Mouse (Mus musculus) lung, postnatal 25 days (tissue): ENCODE measurements around the gene Arhgef39.

Source experiments
- DNase-seq: peaks from one replicate; pipeline ENCODE4 v3.0.0; 2022; ENCODE audit warnings: low spot score

Arhgef39 gene

DNA sequence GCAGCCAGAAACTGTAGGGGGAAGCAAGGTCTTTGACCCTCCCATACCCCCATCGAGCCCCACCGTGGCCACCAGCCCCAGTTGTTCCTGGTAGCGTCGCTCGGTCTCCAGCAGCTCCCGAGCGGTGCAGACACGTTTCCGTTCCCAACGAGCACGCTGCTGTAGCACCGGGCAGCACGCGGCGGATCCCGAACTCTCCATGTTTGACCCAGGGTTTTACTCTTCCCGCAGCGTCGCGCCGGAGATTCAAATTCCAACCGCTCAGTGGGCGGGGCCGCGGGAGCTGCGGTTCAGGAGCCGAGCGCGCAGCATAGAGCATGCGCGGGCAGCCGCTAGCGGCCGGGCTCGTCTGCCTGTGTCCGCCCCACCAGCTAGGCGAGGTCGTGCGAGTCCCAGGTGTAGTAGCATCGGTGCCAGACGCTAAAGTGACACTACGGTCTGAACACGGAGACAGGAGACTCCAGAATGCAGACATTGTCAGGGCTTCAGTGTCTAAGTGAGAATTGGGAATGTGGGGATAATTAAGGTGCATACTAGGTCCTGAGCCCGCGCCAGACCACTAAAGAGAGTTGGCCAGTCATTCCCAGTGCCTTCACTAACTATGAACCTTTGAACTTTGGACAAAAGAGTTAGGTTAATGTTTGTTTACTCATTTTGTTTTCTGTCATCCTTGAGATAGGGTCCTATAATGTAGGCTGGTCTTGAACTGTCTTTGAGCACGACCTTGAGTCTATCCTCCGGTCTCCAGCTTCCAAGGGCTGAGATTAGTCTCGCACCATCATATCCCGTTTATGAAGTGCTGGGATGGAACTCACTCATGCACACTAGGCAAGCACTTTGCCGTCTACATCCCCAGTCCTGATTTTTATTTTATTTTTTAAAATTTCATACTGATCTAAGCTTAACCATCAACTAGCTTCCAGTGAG is at the start of gene Arhgef39:
TSS of gene Arhgef39 (minus strand) at position 289 of the 927 bp plus-strand sequence.
- peak; percentile 80 for DNase-seq

DNA sequence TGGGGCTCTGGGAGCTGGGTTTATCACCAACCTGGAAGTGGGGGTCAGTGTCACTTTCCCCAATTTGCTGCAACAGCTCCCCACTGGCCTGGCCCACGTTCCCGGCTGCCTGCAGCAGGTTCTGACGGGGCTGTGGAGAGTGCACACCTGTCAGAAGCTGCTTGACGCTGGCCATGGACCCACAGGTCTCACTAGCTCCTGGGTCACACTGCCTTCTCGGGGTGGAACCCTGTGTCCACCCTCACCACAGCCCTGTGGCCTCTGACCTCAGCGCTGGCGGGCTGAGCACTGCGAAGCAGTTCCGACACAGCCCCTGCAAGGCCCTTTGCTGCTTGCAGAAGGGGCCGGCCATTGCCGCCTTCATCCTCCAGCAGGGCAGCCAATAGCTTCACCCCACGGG is 49.6 kb upstream of the Arhgef39 start:
- DNase-seq: no peak

DNA sequence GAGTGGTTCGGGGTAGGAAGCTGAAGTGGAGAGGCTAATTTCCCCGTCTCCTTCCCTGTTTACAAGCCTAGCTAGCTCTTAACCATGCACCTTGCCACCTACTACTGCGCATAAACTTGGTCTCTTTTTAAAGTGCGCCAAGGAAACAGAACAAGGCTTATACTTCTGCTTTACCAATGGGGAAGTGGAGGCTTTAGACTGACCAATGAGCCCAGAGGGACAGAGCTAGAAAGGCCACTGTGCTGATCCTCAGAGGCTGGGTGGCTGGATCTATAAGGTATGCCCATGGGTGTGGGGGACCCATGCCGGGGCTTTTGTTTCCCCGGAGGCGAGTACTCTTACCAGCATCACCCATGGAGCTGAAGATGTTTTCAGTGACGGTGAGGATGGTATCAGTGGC is 47.7 kb upstream of the Arhgef39 start:
- DNase-seq: no peak

DNA sequence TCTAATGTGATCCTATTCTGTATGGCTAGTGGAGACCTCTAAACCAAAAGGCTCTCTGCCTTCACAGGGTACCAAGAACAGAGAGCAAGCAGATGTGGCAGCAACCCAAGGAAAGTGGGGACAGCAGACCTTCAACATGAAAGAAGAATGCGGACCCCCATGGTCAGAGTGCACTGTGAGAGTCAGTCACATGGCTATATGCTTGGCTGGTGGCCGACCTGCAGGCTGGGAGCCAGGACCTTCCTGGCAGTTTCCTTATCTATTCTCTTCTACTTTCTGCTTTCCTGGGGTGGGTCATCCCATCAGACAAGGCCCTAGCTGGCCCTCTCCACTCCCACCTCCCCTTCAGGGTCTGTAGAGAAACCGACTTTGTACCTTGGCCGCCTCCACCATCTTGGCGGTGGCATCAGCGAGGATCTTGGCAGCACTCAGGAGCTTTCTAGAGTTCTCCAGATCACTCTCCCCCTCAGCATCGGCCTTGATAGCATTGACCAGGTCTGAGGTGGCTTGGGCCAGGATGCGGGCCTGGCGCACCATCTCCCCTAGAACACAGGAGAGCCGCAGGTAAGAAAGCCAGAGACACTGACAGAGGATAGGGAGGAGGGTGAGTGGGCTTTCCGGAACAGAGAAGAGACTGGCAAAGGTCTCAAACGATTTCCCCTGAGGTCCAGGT is 47.0 kb upstream of the Arhgef39 start:
- DNase-seq: no peak

DNA sequence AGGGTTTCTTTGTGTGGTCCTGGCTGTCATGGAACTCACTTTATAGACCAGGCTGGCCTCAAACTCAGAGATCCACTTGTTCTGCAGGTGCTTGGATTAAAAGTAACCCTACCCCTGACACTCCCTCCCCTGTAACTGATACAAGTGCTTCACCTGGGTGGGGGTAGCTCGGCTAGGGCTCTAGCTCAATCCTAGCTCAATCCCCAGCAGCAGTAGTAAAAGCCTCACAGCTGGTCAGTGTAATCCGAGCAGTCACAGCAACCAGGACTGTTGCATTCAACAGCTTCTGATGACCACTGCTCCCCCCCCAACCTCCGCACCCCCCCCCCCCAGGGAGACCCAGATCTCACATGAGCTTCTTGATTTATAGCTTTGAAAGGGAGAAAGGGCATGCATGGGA is 42.5 kb upstream of the Arhgef39 start:
- no peak for DNase-seq

DNA sequence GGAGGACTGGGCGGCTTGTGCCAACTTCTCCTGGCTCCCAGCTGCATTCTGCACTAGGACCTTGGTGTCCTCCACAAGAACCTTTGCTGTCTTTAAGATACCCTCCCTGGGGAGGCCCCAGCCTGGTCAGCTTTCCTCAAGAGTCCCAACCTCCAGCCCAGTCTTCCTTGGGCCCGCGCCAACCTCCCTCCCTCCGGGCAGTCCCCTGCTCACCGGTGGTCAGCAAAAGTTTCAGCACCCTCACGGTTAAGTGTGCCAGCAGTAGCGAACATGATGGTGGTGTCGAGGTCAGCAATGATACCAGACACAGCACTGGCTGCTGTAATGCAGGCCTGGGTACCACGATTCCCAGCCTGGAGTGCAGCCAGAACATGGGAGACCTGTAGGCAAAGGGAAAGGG is 36.5 kb upstream of the Arhgef39 start:
- no peak for DNase-seq

DNA sequence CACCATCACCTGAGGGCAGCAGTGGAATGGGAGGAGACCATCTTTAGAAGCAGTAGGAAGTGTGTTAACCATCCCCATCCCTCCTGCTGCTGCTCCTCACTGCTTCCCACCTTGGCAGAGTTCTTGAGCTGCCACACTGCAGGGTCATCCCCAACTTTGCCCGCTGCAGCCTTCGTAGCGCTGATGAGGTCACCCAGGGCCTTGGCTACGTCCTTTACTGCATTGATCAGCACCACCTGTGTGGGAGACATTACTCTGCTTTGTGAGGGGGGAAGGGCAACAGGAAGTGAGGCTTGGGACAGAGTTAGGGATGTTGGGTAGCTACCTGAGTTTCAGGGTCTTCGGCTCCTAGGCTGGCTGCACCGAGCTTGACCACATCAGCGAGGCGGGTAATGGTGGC is 36.1 kb upstream of the Arhgef39 start:
- no peak for DNase-seq

DNA sequence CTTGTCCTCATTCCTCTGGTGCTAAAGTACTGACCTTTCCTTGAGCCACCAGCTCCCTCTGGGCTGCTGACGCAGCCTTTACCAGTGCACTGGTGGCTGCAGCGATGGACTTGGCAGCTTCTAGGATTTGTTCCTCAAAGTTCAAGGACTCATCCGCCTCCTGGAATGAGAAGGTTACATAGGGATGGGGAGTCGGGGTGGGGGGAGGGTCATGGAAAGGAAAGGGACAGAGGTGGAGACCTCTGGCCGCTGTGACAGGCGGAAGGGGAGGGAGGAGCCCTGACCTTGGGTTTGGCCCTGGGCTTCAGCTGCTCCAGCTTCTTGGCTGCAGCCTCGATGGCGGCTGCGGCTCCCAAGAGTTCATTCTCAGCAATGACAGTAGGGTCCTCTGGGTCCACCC is 33.8 kb upstream of the Arhgef39 start:
- DNase-seq: no peak

DNA sequence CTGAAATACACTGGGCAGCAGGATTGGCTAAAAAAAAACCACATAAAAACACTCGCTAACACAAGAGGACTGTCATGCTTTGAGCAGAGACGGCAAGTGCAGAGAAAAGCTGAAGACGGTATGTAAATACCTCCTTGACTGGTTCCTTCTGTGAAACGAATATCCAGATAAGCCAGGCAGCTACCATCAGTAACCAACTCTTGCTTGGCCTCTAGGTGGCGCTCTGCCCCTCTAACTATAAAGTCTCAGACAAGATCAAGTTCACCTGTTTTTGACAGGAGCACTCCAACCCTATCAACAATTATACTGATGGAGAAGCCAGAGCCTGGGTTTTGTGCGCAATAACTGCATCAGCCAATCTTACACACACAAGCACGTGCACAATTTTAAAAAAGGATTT is 31.1 kb upstream of the Arhgef39 start:
- DNase-seq: peak; percentile 77

DNA sequence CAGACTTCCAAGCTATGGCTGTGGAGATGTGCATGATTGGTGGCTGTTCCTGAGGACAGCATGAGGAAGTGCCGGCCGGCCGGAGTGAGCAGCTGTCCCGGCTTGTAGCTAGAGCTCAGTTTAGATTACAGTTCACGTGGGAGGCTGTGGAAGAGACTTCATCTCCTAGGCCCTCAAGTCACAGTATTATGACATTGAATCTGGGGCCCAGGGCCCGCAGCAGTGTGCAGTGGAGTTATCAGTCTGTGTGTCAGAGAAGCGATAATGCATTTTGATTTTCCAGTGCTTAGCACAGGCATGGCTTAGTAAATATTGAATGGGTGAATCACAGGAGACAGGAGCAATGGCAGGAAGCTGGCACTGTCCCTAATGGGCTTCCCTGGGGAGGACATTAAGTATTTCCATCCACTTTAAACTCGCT is 30.6 kb upstream of the Arhgef39 start:
- DNase-seq: no peak

DNA sequence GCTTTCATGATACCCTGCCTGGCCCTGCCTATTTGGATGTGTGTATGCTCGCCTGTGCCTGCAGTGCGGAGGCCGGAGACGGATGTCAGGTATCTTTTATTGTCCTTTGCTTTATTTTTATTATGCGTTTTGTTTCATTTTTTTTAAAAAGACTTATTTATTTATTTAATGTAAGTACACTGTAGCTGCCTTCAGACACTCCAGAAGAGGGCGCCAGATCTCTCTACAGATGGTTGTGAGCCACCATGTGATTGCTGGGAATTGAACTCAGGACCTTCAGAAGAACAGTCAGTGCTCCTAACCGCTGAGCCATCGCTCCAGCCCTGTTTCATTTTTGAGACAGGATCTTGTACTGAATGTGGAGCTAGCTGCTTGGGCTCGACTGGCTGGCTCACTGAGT is 29.0 kb upstream of the Arhgef39 start:
- no peak for DNase-seq

DNA sequence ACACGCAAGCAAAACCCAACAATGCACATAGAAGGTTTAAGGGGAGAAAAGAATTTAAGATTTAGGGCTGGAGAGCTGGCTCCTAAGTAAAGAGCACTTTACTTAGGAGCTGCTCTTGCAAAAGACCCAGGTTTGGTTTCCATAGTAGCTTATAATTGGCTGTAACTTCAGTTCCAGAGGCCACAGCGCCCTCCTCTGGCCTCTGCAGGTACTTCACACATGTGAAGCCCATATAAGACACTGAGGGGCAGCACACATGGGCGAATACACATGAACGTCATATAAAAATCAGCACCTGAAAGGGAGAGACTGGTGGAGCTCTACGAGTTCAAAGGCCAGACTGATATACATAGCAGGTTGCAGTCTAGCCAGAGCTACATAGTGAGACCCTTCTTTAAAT is 28.4 kb upstream of the Arhgef39 start:
- DNase-seq: no peak

DNA sequence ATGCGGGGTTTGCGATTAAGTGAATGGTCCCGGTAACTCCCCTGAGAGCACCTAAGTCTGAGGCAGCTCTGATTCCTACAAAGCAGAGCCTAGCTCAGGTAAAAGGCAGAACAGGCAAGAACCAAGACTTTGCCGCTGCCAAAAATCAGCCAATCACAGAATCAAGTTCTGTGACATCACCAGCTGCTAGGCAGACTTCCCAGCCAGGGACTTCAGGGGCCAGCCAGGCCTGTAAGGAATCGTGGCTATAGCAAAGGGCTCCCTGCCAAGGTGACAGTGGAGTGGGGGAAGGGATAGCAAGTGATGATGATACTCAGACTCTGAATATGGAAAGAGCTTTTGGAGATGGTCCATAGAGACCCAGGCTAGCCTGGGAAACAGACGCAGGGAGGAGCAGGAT is 20.5 kb upstream of the Arhgef39 start:
- peak; percentile 90 for DNase-seq

DNA sequence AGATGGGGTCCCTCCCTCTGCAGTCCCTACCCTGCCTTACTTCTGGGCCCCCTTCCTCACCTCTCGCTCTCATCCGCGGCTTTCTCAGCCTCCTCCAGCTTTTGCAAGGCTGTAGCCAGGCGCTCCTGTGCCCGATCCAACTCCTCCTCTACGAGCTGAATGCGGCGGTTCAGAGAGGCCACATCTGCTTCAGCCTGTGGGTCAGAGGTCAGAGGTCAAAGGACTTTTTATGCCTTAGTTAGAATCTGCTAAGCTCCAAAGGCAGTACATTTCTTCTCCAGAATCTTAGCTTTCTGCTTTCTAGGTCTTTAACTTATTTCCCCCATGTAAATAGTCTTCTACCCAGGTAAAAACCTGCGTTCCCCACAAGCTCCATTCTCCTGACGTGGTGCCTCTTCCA is 20.1 kb upstream of the Arhgef39 start:
- DNase-seq: no peak

DNA sequence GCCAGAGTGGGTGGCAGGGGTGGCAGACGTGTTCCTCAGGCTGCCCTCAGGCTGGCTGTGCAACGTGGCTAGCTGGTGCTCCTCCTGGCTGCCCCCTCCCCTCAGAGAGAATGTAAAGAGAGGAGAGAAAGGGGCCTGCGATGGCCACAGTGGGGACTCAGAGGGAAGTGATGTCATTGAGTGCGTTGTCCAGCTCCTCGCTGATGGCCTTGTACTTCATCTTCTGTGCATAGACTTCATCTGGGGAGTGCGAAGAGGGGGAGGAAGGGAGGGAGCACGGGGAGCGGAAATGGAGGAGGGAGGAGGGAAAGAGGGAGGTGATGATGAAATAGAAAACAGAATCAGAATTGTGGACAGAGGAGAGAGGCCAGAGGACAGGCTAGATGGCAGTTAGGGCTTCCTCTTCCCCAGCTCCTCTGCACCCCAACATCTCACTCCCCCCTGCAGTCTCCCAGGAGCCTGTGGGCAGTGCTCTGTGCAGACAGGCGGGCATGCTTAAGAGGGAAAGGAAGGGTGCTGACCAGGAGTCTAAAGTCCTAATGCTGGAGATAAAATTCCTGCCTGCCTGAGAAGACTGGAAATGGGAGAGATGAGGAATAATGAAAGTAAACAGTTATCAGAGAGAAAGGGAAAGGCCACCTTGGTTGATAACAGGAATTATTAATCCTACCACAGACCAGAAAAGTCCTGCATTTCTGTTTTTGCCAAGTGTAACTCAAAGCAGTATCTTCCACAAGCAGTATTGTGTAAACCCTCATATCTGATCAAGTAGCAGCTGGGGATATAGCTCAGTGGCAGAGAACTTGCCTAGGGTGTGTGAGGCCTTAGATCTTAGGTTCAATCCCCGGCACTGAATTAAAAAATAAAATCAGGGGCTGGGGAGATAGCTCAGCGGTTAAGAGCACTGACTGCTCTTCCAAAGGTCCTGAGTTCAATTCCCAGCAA is 16.5 kb upstream of the Arhgef39 start:
- DNase-seq: no peak

DNA sequence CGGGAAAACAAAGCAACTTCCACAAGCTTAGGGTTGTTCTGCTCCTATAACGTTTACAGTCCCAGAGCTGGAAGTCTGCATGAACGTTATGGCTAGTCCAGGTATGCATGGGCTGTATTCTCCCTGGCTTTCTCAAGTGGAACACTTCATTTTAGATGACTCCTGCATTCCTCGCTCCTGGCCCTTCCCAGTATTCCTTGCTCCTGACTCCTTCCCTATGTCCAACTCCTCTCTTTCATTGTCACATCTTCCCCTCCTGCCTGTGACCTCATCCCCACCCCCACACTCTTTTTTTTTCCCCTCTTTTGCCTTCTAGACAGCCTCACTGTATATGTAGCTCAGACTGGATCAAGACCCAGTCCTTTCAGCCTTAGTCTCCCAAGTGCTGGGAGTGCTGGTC is 14.3 kb upstream of the Arhgef39 start:
- no peak for DNase-seq

DNA sequence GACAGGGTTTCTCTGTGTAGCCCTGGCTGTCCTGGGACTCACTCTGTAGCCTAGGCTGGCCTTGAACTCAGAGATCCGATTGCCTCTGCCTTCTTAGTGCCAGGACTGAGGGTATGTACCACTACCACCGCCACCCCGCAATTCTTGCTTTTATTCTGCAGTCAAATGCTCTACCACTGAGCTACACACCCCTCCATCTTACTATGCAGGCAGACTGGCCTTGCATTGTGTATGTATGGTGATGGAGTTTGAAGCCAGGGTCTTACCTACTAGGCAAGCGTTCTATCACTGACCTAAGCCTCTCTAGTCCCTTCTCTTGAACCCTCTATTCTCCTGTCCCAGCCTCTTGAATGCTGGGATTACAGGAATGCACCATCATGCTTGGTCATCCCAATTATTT is 13.8 kb upstream of the Arhgef39 start:
- no peak for DNase-seq

DNA sequence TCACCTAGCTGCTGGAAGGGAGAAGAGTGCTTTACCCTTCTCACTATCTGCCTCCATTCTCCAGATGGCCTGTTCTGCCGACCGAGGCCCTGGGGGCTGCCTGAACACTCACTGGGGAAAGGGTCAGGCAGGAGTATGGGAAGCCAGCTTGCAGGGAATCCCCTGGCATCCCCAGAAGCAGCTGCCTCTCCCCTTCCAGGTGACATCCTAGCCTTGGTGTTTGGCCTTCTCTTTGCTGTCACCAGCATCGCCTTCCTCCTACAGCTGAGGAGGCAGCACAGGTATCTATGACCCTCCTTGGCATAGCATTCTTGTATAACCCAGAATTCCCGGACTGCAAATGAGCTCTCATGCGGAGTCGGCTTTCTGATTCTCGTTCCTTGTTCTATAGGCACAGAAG is 13.2 kb upstream of the Arhgef39 start:
- DNase-seq: no peak

DNA sequence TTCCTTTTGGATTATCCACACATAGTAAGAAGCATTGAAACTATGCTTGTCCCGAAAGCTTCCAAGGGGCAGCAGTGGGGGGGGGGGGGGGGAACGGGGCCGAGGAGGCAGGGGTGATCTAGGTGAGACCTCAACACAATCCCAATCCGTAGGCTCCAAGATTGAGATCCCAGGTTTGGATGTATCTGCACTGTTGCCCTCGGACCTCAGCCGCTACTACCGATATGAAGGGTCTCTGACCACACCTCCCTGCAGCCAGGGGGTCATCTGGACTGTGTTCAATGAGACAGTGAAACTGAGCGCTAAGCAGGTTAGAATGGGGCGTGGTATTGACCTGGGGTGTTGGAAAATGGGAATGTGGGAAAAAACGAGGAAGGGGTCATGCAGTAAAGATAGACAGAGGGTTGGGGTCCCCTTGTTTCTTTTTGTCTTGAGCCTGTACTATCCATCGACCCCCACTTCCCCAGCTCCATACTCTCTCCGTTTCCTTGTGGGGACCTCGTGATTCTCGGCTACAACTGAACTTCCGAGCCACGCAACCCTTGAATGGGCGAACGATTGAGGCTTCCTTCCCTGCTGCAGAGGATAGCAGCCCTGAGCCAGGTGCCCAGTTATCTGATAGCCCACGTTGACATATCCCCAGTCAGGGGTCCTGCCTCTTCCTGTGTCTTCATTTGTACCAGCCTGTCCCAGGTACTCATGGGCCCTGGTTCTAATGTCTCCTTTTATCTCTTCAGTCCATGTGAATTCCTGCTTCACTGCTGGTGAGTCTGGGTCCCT is 12.4 kb upstream of the Arhgef39 start:
- no peak for DNase-seq

DNA sequence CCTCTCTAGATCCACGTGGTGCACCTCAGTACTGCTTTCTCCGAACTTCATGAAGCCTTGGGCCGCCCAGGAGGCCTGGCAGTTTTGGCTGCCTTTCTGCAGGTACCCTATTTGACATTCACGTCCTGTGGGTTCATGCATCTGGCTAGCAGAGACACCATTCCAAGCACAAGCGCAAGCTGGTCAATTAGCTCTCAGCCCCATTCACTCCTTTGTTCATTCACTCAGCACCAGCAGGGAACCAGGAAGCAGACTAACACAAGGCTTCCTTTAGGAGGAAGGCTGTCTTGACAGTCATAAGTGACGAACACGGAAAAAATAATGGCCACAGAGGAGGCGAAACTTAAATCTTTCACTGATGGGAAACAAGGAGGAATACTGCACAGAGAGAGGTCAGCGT is 9.6 kb upstream of the Arhgef39 start:
- DNase-seq: no peak

DNA sequence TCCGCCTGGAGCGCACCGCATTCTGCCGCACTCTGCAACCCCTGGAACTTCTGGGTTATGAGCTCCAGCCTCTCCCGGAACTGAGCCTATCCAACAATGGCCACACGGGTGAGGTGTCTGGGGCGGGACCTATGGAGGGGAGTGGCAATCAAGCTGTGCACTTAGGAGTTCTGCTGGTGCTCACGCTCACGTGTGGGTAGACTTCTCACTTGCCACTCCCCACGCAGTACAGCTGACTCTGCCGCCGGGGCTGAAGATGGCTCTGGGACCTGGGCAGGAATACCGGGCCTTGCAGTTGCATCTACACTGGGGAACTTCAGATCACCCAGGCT is 9.1 kb upstream of the Arhgef39 start:
- peak; percentile 82 for DNase-seq
